Mouse (Mus musculus) thymus, postnatal 25 days (tissue): ENCODE measurements at regions not wholly inside any gene's neighbourhood (a gene's known extent, or its start where the extent isn't known, plus 50 kb on each side); places are given as distances from the start of the nearest gene placed in this dataset.
"Not testable (repeated sequence)": the region's sequence is repeated elsewhere in the genome, so short reads cannot be mapped to it uniquely, and the experiment has no call there.

Source experiments
- DNase-seq: peaks from one replicate; pipeline ENCODE4 v3.0.0; 2022

DNA sequence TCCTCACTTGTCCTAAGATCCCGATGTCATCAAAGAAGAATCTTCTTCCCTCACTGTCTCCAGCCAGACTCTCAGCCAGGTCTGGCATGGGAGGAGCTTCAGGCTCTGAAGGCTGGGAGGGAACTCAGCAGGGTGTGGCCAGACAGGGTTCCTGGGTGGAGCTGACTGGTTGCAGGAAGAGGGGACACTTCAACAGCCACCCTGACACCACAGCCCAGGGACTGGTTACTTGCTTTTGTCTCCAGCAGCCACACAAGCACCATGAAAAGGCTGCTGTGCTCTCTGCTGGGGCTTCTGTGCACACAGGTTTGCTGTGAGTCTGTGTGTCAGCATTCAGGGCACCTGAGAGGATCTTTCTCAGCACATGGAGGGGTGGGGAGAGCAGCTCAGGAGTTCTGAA is 577.0 kb upstream of the Olfr1507 start:
- DNase-seq, result peak; percentile 33

DNA sequence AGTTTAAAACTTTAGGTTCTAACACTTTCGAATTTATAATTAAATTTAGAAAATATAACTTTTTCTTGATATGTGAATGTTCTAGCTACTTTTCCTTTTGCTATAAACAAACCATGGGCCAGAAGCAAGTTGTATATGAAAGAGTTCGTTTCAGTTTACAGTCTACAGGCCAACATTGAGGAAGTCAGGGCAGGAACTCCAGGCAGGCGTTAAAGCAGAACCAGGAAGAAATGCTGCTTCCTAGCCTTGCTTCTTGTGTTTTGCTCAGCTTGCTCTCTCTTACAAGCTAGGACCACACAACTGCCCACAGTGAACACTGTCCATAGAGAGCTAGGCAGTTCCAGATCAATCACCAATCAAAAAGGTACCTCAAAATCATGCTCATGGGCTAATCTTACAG is 558.9 kb upstream of the Olfr1507 start:
- DNase-seq, result not testable (repeated sequence)

DNA sequence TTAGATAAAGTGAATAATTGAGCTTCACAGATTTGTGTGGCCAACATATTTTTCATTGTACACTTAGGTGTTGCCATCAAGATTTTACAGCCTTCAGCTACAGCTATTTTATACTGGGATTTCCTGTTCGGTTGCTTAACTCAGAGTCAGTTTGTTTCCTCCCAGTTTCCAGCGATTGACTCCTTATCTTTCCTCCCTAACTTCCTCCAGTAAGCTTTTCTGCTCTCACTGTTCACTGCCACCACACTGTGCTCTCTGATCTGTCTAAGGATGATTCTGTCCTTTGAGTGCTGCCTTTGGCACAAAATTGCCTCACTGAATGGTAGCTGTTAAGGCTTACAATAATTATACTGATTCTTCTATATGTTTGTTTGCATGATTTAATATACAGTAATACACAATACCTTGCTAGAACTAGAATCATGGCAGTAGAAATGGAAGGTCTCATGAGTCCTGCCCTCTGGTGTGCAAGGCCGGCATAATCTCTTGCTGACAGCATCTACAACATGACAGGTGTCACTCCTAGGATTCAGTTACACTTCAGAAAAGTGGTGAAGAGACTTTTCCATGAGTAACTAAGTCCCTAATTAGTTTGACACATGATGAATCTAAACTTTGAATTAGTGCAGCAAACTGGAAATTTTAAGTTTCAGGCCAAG is 558.0 kb upstream of the Olfr1507 start:
- not testable (repeated sequence) for DNase-seq

DNA sequence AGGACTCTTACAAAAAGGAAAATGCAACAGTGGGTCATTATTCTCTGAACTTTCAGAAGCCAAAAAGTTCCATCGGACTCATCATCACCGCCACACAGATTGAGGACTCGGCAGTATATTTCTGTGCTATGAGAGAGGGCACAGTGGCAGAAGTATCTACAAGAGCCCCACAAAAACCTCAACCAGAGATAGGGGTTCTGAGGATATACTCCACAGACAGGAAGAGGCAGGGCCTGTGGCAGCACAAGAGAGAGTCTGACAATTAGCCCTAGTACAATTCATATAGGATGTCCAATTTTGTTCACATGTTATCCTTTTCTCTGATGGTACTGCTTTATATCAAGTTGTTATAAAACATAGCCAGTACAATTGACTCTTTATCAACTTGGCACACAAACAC is 552.1 kb upstream of the Olfr1507 start:
- DNase-seq, result peak; percentile 5

DNA sequence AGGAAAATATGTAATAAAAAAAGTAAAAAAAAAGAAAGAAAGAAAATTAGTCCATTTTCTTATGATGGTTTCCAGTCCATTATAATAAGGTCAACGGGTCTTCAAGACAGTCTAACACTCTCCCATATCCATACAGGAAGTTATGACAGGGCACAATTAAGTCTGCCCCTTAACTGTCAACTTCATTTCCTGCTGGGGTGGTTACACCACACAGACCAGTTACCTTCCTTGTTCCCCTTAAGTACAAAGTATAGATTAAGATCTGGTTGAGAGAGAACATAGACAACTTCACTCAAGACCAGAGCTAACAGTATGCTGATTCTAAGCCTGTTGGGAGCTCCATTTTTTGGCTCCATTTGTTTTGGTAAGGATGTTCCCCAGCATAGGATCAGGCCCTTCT is 551.4 kb upstream of the Olfr1507 start:
- peak; percentile 4 for DNase-seq

DNA sequence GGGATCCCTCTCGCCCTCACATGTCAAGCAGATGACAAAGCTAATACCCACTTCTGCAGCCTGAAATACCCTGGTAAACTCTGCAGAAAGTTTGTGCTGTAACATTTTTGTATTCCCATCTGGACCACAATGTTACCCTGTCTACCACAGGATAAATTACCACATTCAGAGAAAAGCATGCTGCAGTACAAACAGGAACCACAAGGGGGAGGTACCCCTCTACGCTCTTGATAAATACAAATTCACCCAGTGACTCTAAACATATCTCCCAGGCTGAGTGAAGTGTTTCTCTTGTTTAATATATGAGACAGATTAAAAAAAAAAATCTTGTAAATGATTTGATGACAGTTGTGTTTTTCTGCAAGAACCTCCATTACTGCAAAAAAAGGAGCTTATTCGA is 549.8 kb upstream of the Olfr1507 start:
- DNase-seq, result peak; percentile 61

DNA sequence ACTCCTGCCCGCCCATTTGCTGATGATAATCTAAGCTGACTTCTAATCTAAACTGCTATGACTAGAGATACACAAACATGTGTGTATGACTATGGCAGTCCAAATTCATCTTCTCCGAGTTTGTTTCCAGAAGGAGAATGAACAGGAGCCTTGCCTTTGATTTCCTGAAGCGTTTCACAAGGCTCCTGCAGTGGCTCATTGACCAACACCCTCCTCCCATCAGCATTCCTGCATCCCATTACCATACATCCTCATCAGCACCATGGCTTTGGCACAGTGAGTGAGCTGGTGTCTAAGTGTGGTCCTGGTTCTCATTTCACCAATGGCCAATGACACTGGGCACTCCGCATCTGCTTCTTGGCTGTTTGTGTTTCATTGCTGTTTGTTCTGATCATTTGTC is 548.6 kb upstream of the Olfr1507 start:
- not testable (repeated sequence) for DNase-seq

DNA sequence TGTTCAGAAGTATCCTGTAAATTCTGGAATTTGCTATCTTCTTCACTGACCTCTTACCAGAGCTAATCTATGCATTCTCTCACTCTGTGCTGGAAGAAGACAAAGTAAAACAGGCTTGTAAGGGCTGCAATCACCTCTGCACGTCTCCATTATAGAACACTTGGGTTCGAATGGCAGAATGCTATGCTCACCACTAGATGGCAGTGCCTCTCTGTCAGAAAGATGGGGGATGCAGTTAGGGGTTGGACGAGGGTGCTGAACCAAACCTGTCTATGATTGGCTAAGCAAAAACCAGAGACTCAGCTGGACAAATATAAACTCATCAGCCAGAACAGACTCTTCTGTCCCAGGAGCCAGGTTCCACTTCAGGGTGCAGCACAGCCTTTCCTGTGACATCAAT is 546.5 kb upstream of the Olfr1507 start:
- DNase-seq, result peak; percentile 50

DNA sequence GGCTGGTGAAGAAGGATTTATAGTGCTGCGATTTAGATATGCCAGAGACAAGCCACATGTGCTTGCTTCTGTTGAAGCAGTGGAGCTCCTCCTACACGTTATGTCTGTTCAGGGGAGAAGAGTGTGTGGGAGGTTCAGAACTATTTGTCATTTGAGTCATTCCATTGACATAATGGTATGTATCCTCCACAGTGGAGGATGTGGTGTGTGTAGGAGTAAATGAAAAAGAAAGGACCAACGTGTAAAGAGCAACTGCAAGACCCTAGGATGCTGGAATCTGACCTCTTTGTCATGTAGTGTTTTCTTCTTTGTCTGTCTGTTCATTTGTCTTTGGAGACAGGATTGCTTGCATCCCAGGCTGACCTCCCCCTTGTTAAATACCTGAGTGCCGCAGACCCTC is 543.9 kb upstream of the Olfr1507 start:
- DNase-seq, result not testable (repeated sequence)

DNA sequence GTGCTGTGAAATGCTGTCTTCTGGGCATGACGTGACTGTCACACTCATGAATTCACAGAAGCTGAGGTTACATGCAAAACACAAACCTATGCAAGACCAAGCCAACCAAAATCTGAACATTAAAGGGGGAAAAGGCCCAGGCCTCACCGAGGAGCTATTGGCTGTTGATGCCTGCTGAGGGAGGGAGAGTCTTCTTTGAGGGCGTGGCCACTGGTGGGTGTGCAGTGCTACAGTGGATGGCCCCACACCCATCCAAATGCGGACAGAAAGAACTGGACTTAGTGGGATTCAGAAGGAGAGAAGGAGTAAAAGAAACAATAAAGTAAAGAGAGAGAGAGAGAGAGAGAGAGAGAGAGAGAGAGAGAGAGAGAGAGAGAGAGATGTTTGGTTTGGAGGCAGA is 539.4 kb upstream of the Olfr1507 start:
- not testable (repeated sequence) for DNase-seq

DNA sequence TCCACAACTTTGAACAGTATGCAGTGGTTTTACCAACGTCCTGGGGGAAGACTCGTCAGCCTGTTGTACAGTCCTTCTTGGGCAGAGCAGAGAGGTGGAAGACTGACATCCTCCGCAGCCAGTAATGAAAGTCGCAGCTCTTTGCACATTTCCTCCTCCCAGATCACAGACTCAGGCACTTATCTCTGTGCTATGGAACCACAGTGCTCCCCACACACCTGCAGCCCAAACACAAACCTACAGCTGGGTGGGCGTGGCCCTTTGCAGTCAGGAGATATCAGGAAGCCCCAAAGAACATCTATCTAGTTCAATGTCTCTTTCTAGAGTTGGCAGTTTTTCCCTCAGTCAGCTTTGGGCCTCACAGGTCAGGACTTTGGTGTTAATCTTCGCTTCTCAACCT is 537.7 kb upstream of the Olfr1507 start:
- peak; percentile 66 for DNase-seq

DNA sequence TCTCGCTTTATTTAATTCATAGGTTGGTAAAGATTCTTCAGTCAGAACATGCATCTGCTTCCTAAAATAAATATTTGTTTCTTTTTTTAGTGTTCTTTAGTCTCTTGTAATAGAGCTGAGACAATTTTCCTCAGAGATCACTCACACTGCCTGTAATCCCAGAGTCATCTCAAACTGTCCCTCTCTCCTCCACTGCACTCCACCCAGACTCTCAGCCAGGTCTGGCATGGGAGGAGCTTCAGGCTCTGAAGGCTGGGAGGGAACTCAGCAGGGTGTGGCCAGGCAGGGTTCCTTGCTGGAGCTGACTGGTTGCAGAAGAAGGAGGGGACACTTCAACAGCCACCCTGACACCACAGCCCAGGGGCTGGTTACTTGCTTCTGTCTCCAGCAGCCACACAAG is 536.9 kb upstream of the Olfr1507 start:
- DNase-seq, result not testable (repeated sequence)

DNA sequence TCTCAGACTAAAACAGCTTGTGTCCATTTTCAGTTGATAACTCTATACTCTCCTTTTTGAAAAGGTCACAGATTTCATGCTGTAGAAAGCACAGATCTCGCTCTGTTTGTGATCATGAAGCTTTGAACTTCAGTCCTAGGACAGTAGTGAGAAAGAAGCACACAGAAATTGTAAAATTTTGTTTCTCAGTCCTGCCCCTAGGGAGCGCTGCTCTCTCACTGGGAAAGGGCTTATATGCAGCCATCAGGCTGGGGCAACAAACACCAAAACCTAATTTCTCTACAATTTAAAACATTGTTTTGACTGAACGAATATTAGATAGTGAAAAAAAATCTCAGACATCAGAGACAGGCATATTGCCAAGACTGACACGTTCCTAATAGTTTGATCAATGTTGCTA is 534.7 kb upstream of the Olfr1507 start:
- DNase-seq, result not testable (repeated sequence)

DNA sequence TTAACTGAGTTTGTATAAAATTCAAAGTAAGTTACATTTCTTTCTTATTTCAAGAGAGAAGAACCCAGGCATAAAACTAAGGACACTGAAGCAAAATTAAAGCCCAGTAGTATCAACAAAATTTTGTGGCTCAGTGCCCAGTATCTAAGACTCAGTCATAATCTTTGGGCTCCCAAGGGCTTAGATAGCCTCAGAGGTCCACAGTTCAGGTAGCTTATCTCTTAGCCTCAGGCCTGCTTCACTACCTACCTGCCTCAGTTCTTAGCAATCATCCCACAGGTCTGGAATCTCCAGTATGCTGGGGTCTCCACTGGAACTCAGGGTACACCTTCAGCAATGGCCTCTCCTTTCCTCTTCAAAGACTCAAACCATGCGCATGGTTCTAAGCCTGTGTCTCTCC is 531.4 kb upstream of the Olfr1507 start:
- DNase-seq, result not testable (repeated sequence)

DNA sequence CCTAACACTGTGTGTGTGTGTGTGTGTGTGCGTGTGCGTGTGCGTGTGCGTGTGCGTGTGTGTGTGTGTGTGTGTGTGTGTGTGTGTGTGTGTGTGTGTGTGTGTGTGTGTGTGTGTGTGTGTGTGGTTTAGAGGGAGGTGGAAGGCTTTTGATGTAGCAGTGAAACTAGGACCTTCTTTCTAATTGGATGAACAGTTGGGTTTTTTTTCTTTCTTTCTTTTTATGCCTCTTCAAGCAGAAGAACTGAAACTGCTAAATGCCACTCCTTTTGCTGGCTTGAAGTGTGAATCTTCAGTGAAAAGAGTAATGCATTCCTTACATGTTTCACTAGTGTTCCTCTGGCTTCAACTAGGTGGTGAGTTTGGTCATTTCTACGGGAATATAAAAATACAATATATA is 524.6 kb upstream of the Olfr1507 start:
- peak; percentile 9 for DNase-seq

DNA sequence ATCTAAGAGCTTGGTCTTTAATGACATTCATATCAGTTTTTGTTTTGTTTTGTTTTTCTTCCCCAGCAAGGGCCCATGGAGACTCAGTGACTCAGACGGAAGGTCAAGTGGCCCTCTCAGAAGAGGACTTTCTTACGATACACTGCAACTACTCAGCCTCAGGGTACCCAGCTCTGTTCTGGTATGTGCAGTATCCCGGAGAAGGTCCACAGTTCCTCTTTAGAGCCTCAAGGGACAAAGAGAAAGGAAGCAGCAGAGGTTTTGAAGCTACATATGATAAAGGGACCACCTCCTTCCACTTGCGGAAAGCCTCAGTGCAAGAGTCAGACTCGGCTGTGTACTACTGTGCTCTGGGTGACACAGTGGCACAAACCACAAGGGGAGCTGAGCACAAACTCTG is 512.2 kb upstream of the Olfr1507 start:
- not testable (repeated sequence) for DNase-seq

DNA sequence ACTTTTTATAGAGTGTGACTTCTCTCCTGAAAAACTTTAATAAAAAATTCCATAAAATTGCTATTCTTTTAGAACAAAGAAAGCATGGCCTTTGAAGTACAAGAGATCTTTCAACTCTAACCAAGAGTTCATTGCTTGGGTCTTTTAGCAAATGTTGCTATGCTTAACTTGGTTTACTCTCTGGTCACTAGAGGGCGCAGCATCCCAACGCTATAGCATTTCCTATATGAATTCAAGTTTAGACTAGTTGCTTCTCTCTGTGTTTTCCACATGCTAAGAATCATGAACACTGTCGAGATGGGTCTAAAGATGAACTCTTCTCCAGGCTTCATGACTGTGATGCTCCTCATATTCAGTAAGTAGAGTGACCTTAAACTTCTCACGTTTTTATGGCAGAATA is 511.8 kb upstream of the Olfr1507 start:
- not testable (repeated sequence) for DNase-seq

DNA sequence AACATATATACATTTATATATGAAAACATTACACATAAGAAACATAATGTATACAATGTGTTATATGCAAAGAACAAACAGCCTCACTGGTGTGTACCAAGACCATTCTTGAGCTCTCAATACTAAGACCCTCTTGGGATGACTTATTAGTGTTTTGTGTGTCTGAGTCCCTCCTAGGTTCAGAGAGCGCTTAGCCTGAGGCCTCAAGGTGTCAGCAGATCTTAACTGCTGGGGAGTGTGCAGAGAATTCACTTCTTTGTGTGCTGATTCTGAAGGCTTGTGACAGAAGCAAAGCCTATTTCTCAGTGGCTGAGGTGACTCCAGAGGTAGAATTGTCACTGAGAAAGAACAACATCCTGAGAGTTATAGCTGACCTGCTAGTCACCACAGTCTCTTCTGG is 505.7 kb upstream of the Olfr1507 start:
- DNase-seq, result not testable (repeated sequence)

DNA sequence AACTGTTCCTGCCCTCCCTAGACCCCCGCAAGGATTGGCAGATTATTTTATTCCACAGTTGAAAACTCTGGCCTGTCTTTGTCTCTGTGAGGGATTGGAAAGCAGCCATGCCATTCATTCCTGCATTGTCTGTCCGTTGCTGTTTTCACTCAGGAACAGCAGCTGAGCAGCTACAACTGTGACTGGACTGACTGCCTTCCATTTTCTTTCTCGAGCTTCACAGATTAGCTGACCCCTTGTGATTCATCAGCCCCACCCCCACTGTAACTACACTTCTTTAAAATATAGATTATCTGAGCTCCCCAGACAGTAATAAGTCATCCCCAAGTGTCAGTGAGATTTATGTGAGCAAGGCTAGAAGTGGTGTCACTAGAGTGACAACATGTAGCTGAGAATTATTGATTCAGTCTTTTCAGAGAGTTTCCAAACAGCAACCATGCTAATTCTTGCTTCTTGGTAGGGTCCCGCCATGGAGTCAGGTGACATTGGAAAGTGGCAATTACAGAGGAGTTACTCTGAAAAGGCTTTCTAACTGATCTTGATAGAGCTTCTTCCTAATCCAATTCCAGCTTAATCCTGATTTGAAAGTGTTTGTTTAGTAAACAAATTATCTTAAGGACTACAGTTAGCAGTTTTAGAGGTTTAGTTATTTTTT is 496.7 kb upstream of the Olfr1507 start:
- not testable (repeated sequence) for DNase-seq

DNA sequence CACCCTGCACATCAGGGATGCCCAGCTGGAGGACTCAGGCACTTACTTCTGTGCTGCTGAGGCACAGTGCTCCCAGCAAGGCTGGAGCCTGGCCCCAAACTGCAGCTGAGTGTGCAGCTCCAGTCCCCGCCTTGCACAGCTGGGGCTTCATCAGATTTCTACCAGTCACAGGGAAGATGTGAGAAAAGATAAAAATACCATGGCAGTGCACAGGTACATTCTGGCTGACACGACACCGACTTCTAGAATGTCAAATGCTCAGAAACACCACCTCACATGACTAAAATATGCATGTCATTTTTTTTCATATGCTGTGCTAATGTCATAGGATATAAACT is 495.7 kb upstream of the Olfr1507 start:
- DNase-seq, result not testable (repeated sequence)

DNA sequence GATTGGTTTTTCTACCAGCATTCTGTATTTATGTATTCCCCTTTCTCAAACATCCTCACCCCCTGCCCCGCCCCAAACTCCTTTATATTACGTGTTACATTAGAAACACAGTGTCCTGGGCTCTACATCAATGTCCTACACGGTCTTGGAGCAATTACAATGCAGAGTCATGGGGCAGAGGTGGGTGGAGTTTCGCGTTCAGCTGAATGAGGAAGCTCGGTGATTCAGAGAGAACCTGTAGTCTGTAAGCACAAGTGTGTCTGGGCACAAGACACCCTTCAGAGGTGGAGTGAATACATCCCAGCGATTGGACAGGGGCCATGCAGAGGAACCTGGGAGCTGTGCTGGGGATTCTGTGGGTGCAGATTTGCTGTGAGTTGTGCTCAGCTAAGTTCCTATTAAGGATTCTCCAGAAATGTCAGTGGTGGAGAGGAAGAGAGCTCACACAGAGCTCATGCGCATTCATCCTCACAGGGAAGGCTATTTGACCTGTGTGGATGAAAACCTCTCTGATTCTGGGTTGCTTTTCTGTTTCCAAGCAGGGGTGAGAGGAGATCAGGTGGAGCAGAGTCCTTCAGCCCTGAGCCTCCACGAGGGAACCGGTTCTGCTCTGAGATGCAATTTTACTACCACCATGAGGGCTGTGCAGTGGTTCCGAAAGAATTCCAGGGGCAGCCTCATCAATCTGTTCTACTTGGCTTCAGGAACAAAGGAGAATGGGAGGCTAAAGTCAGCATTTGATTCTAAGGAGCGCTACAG is 495.2 kb upstream of the Olfr1507 start:
- not testable (repeated sequence) for DNase-seq

DNA sequence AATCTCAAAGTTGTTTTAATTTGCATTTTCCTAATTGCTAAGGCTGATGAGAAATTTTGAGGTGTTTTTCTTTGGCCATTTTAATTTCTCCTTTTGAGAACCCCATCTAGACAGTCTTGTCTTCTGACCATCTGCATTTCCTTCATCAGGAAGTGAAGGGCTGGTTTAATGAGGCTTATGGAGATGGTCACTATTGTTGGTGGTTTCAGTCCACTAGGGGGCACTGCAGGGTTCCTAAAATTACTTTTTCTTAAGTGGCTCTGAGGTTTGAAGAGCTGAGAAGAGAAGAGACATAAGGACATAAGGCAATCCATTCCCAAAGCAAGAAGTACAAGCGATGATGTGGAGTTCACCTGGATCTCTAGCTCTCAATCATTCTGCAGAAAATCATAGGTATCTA is 494.4 kb upstream of the Olfr1507 start:
- not testable (repeated sequence) for DNase-seq

DNA sequence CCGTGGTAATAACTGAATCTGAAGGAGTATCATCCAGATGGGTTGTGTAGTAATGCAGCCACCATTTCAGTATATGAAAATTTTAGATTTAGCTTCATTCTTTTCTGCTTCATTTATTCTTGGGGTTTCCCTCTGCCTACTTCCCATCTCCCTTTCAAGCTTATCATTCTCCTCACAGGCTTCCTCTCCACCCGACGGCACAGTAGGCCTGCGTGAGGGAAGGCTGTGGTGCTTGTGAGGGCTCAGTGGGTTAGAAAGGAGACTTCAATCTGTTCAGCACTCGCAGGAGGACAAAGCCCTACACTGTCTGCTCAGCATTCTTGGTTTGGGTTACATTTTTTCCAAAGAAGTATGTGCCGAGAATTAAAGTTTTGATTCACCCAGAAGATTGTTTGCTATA is 493.0 kb upstream of the Olfr1507 start:
- DNase-seq, result not testable (repeated sequence)
